Mouse (Mus musculus): ENCODE data around the gene Ccdc142. TPM values are rescaled to one million over a fixed set of nuclear protein-coding genes. Genes with fewer than 3 reads are reported as not detected.

Ccdc142 gene
- polyA plus RNA-seq (2015; fragmentation: Nextera tagmentation; extraction: Ambion mirVana) = 6.9 and 8.1 TPM in 2 replicates

DNA sequence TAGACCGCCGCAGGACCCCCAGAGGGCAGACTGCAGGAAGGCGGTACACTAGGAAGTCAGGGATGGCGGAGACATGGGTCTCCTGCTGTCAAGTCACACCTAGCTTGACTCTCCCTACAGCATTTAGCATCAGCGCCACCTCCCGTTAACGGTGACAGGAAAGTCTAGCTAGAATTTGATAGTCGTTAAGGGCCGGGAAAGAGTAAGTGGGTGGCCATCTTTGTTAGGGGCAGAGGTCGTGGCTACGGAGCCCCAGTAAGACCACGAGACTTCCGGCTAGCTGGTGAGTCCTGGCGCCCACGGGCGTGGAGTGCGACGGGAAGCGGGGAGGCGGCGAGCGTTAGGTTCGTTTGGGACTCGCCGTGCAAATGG, at the start of gene Ccdc142, which contains the start of gene Gm42688:
Gene Ccdc142, plus strand, starts transcription at position 286 of the 372 bp plus-strand sequence.
Gene Gm42688, plus strand, starts transcription at position 302 of the 372 bp plus-strand sequence.
- Histone ChIP-seq H3K4me1 (peaks cover 21% of the 10 kb centered on the region), H3K27ac (peak within 1 kb of the TSS; percentile 88), H3K4me2 (peak within 1 kb of the TSS; percentile 93), H3K4me3 (peak within 1 kb of the TSS; percentile 69), H3K9ac (peak within 1 kb of the TSS; percentile 70), H3K36me3 (replicated peaks) (0 out of 2 replicates have a peak, but pooled peaks cover 2% of the 10 kb centered on the region), H3K27me3 (replicated peaks) (no peaks in the 10 kb centered on the region), H3K9me3 (no peaks in the 10 kb centered on the region)
- WGBS = under 1% methylated on average over 25 of the region's 25 CpGs
- ATAC-seq (replicated peaks) = peak; percentile 92

DNA sequence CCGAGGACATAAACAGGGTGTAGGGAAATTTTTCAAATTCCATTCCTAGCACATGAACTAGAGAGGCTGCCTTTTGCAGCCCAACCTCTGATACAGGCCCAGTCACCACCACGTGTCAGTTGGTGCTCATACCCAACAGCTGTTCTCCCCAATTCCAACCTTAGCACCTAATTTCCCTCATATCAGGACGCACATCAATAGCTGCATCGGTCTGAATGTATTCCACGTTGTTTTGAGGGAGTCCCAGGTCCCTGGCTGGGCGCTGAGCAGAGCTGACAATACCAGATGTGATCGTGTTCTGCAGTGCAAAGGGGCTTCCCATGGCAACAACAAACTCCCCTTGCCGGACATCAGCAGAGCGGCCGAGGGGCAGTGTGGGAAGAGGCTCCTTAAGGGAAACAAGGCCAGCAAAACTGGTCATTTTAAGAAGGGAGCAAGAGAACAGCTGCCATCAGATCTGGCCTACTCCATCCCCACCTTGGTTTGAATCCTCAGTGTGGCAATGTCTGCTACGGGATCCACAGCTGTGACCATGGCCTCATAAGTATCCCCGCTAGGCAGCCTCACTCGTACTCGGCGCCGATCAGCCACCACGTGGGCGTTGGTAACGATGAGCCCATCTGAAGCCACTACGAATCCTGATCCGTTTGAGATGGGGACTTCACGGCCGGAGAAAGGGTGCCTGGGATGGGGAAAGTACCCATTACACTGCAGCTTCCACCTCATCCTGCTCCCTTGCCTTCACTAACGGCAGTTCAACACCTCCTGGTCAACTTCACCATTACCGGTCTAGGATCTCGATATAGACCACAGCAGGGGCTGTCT, 48.1 kb upstream of the Ccdc142 start:
- peak overlapping the region; percentile 82 for H3K4me2 ChIP-seq
- H3K9me3 ChIP-seq = no peaks in the 10 kb centered on the region
- no peaks in the 10 kb centered on the region for H3K27me3 ChIP-seq (replicated peaks)
- peak overlapping the region; percentile 84 for H3K27ac ChIP-seq
- peak; percentile 5 for ATAC-seq (replicated peaks)
- 2% methylated on average over 26 of the region's 26 CpGs for WGBS
- peaks cover 32% of the 10 kb centered on the region for H3K4me1 ChIP-seq
- peaks cover 4% of the 10 kb centered on the region; the same call in 1 of the 2 replicates for H3K36me3 ChIP-seq (replicated peaks)
- H3K4me3 ChIP-seq = peak overlapping the region; percentile 53
- peak overlapping the region; percentile 78 for H3K9ac ChIP-seq

DNA sequence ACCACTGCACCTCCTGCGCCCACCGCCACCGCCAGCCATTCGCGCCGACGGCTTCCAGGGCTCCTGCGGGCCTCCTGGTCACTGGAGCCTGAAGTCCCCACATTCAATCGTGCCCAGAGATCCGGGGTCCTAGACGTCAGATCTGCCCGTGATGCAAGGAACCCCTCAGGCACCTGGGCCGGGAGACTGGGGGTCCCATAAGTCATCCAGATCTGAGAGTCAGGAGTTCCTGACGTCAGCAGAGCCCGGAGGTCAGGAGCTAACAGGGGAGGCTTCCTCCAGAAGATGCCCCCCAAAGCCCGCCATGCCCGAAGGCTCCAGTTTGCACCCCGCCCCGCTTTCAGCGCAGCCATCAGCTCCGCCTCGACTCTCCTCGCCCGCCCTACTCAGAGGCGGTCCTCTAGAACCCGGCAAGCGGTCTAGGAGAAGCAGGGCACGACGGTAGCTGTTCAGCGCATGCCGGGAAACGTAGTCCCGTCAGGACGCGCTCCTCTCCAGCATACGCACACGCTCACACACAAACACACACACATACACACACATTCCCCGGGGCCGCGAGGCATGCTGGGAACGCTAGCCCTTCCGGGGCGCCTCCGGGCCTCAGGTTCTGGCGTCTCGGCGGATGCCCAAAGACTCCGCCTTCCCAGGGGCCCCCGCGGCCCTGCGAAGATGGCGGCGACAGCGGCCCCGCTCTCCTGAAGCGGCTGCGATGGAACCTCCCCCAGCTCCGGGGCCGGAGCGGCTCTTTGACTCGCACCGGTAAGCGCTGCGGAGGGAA, 47.1 kb upstream of the Ccdc142 start, which contains the start of gene Aup1:
Gene Aup1, plus strand, starts transcription at position 448 of the 778 bp plus-strand sequence.
- H3K9me3 ChIP-seq = no peaks in the 10 kb centered on the region
- H3K4me1 ChIP-seq = peaks cover 32% of the 10 kb centered on the region
- peak within 1 kb of the TSS; percentile 78 for H3K9ac ChIP-seq
- peaks cover 4% of the 10 kb centered on the region; the same call in 1 of the 2 replicates for H3K36me3 ChIP-seq (replicated peaks)
- ATAC-seq (replicated peaks) = peak; percentile 98
- H3K4me2 ChIP-seq = peak within 1 kb of the TSS; percentile 82
- peak within 1 kb of the TSS; percentile 53 for H3K4me3 ChIP-seq
- WGBS = 0% methylated on average over 58 of the region's 64 CpGs
- no peaks in the 10 kb centered on the region for H3K27me3 ChIP-seq (replicated peaks)
- H3K27ac ChIP-seq = peak within 1 kb of the TSS; percentile 84

DNA sequence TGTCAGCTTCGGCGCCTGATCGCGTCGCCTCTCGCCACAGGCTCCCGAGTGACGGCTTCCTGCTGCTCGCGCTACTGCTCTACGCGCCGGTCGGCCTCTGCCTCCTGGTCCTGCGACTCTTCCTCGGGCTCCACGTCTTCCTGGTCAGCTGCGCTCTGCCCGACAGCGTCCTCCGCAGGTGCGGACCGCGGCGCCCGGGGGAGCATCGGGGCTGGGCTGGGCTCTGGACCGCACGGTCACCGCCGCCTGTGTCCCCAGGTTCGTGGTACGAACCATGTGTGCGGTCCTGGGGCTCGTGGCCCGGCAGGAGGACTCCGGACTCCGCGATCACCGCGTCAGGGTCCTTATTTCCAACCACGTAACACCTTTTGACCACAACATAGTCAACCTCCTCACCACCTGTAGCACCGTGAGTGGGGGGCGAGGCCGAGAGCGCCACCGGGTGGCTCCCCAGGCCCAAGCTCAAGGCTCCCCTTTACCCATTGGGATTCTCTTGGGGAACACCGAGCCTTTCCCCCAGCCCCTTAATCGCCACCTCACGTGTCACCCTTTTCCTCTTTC, 46.5 kb upstream of the Ccdc142 start, which contains the start of gene Htra2:
Gene Htra2, minus strand, starts transcription at position 403 of the 561 bp plus-strand sequence.
- Histone ChIP-seq H3K9me3 (no peaks in the 10 kb centered on the region), H3K9ac (peak within 1 kb of the TSS; percentile 78), H3K36me3 (replicated peaks) (peaks cover 4% of the 10 kb centered on the region; the same call in 1 of the 2 replicates), H3K4me1 (peaks cover 32% of the 10 kb centered on the region), H3K27me3 (replicated peaks) (no peaks in the 10 kb centered on the region; the same call in 1 of the 2 replicates), H3K4me3 (peak within 1 kb of the TSS; percentile 53), H3K27ac (peak within 1 kb of the TSS; percentile 84), H3K4me2 (peak within 1 kb of the TSS; percentile 82)
- peak; percentile 62 for ATAC-seq (replicated peaks)
- under 1% methylated on average over 50 of the region's 50 CpGs for WGBS

DNA sequence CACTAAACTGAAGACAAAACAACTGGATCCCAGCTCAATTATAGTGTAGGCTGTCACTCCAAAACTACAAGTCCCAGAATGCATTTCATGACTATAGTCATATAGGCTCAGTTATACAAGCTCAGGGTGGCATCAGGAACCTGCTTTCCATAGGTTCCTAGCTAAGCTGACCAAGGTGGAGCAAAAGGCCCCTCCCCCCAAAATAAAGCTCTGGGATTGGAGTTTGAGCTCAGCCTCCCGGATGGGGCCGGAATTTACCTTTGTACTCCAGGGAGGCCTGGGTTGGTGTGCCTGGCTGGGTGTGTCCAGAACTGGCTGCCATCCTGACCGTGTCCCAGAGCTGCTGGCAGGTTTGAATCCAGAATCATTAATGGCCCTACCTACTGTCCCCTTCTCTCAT, 43.6 kb upstream of the Ccdc142 start, which contains the start of gene Dqx1:
Gene Dqx1, plus strand, starts transcription at position 55 of the 400 bp plus-strand sequence.
- H3K9ac ChIP-seq = no peak within 1 kb of the TSS

DNA sequence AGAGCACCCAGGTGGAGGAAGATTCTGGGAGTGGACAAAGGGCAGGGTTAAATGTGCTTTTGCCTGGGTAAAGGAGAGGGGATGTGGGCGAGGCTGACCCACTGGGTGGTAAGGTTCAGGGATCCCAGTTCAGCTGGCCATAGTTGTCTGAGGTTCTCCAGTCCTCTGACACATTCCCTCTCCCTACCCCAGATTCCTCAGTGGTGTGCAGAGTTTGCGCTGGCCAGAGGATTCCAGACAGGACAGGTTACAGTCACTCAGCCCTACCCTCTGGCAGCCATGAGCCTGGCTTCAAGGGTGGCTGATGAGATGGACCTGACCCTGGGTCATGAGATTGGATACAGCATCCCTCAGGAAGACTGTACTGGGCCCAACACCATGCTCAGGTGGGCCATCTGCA, 42.7 kb upstream of the Ccdc142 start:
- 83% methylated on average over 2 of the region's 2 CpGs for WGBS
- no peak overlapping the region for H3K27ac ChIP-seq
- no peaks in the 10 kb centered on the region for H3K9me3 ChIP-seq
- H3K36me3 ChIP-seq (replicated peaks) = peaks cover 4% of the 10 kb centered on the region; the same call in 1 of the 2 replicates
- peaks cover 27% of the 10 kb centered on the region for H3K27me3 ChIP-seq (replicated peaks)
- H3K4me1 ChIP-seq = peaks cover 17% of the 10 kb centered on the region
- H3K4me2 ChIP-seq = no peak overlapping the region
- ATAC-seq (replicated peaks) = no peak
- no peak overlapping the region for H3K9ac ChIP-seq
- no peak overlapping the region for H3K4me3 ChIP-seq

More for the DNA sequence above, 43.6 kb upstream of the Ccdc142 start, which contains the start of gene Dqx1:
- H3K36me3 ChIP-seq (replicated peaks) = peaks cover 4% of the 10 kb centered on the region; the same call in 1 of the 2 replicates
- no peak within 1 kb of the TSS for H3K27ac ChIP-seq
- no peak for ATAC-seq (replicated peaks)
- H3K4me2 ChIP-seq = no peak within 1 kb of the TSS
- H3K4me1 ChIP-seq = peaks cover 26% of the 10 kb centered on the region
- peaks cover 18% of the 10 kb centered on the region for H3K27me3 ChIP-seq (replicated peaks)
- H3K4me3 ChIP-seq = no peak within 1 kb of the TSS
- 52% methylated on average over 3 of the region's 3 CpGs for WGBS
- H3K9me3 ChIP-seq = no peaks in the 10 kb centered on the region

DNA sequence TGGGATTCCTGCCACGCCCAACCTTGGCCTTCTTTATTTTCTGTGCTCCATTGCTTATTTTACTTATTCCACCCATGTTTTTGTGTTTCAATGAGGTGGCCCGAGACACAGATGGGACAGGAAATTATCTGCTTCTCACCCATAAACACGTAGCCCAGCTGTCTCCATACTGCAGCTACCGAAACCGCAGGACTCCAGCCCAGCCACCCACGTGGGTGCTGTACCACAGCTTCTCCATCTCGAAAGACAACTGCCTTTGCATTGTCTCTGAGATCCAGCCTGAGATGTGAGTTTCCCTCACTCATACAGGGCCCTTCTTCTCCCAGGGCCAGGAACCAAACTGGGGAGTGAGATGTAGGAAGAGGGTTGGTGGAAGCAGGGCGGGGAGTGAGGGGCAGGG, 35.4 kb upstream of the Ccdc142 start:
- Histone ChIP-seq H3K4me2 (no peak overlapping the region), H3K4me1 (peaks cover 23% of the 10 kb centered on the region), H3K9me3 (no peaks in the 10 kb centered on the region), H3K36me3 (replicated peaks) (no peaks in the 10 kb centered on the region), H3K27ac (no peak overlapping the region), H3K4me3 (no peak overlapping the region), H3K9ac (no peak overlapping the region), H3K27me3 (replicated peaks) (peaks cover 96% of the 10 kb centered on the region)
- WGBS = 36% methylated on average over 8 of the region's 8 CpGs
- ATAC-seq (replicated peaks) = no peak

DNA sequence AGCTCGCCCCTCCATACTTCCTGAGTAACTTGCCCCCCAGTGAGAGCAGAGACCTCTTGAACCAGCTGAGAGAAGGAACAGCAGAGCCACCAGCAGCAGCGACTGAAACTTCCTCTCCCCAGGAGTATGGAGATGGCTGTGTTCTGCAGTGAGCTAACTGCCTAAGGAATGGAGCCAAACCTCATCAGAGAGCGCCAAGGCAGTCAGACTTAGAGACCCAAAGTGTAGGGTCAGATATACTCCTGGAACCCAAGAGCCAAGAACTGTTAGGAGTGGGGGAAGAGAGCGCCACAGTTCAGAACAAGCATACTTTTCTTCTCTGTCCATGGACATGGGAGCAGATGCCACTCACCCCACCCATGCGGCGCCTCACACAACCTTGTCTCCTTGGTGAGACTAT, 35.0 kb upstream of the Ccdc142 start:
- H3K27me3 ChIP-seq (replicated peaks) = peaks cover 98% of the 10 kb centered on the region
- ATAC-seq (replicated peaks) = no peak
- 17% methylated on average over 6 of the region's 6 CpGs for WGBS
- H3K4me1 ChIP-seq = peaks cover 27% of the 10 kb centered on the region
- H3K4me3 ChIP-seq = no peak overlapping the region
- H3K27ac ChIP-seq = no peak overlapping the region
- no peaks in the 10 kb centered on the region for H3K9me3 ChIP-seq
- H3K36me3 ChIP-seq (replicated peaks) = no peaks in the 10 kb centered on the region
- H3K9ac ChIP-seq = no peak overlapping the region
- no peak overlapping the region for H3K4me2 ChIP-seq

DNA sequence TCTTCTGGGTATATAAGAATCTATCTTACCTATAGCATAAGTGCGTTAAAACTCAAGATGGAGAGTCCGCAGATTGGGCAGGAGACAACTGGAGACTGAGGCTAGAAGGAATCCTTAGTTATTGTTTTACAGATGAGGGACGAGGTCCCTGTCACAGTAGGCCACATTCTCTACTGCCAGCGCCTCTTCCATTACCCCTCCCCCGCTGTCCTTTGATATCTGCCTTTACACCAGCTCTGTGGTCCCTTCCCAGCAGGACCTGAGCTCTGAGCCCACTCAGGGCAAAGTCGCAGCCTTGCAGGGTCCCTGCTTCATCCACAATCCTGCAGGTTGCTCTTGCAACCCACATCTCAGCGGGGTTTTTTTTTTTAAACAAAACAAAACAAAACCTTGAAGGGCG, 33.2 kb upstream of the Ccdc142 start:
- ATAC-seq (replicated peaks) = no peak

DNA sequence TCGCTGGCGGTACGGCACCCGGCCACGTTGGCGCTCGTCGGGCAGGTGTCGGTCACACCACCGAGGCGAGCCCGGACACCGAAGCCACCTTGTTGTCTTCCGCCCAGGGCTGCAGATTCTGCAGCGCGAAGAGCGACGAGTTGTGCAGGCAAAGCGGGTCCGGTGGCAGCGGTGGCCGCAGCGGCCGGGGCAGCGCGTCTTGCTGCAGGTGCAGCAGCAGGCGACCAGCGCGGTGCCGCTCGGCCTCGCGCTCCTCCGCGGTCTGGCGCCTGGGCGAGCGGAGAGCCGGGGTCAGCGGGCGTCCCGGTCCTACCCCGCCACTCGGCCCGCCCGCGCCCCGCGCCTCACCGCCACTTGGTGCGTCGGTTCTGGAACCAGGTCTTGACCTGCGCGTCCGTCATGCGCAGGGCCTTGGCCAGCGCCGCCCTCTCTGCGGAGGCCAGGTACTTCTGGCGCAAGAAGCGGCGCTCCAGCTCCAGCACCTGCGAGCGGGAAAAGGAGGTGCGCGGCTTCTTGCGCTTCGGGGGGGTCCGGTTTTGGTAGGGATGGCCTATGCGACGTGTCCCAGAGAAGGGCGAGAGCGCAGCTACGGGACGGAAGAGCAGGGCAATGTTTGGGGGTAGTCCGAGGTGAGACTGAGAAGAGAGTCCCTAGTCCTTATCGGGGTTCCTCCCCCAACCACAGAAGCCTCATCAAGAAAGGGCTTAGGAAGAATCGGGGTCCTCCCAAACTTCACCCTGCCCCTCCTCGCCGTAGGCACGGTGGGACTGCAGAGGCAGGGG, 32.5 kb upstream of the Ccdc142 start:
- Histone ChIP-seq H3K36me3 (replicated peaks) (no peaks in the 10 kb centered on the region), H3K27me3 (replicated peaks) (peaks cover 94% of the 10 kb centered on the region), H3K4me2 (peak overlapping the region; percentile 38), H3K9me3 (no peaks in the 10 kb centered on the region), H3K4me1 (peaks cover 27% of the 10 kb centered on the region), H3K9ac (no peak overlapping the region), H3K4me3 (peak overlapping the region; percentile 25), H3K27ac (no peak overlapping the region)
- under 1% methylated on average over 81 of the region's 81 CpGs for WGBS
- no peak for ATAC-seq (replicated peaks)

More for the DNA sequence above, 33.2 kb upstream of the Ccdc142 start:
- H3K36me3 ChIP-seq (replicated peaks) = no peaks in the 10 kb centered on the region
- no peak overlapping the region for H3K4me2 ChIP-seq
- no peak overlapping the region for H3K9ac ChIP-seq
- no peak overlapping the region for H3K27ac ChIP-seq
- no peak overlapping the region for H3K4me3 ChIP-seq
- H3K4me1 ChIP-seq = peaks cover 27% of the 10 kb centered on the region
- 1% methylated on average over 8 of the region's 8 CpGs for WGBS
- H3K27me3 ChIP-seq (replicated peaks) = peaks cover 95% of the 10 kb centered on the region
- no peaks in the 10 kb centered on the region for H3K9me3 ChIP-seq
